Mouse (Mus musculus): ENCODE results near the gene Brd2. TPM values are rescaled to one million over a fixed set of nuclear protein-coding genes. Genes with fewer than 3 reads are reported as not detected.

Brd2 gene
- polyA plus RNA-seq, 1 experiment from 2014 or later, result 99.2 TPM

- no peaks in the 10 kb centered on the region for H3K4me1 ChIP-seq (ENCODE audit: control insufficient read depth, insufficient read depth, low read length)
- no peak overlapping the region for H3K4me2 ChIP-seq
- no peak overlapping the region for H3K9ac ChIP-seq (ENCODE audit: low read length)
- no peaks in the 10 kb centered on the region for H3K27me3 ChIP-seq (ENCODE audit: control insufficient read depth, insufficient read depth, low read length)
- no peak overlapping the region for H3K27ac ChIP-seq (ENCODE audit: low read depth, low read length)
- 40% methylated on average over 2 of the region's 2 CpGs for WGBS
- no peak for ATAC-seq (ENCODE audit: low FRiP score)
- H3K9me3 ChIP-seq (ENCODE audit: control insufficient read depth, low read length), result no peaks in the 10 kb centered on the region
- no peak for DNase-seq (ENCODE audit: low spot score, missing footprints)
- no peak overlapping the region for H3K4me3 ChIP-seq (ENCODE audit: low read depth, low read length)
- H3K36me3 ChIP-seq (ENCODE audit: control insufficient read depth, insufficient read depth, low read length), result no peaks in the 10 kb centered on the region
These were observed 35.0 kb downstream of the Brd2 start for GRCm38 (mm10) chr17:34087386-34087785.

GRCm38 (mm10) chr17:34083104-34083503, 39.3 kb downstream of the Brd2 start:
- no peak for ATAC-seq (ENCODE audit: low FRiP score)
- H3K4me1 ChIP-seq (ENCODE audit: control insufficient read depth, insufficient read depth, low read length), result no peaks in the 10 kb centered on the region
- H3K4me3 ChIP-seq (ENCODE audit: low read depth, low read length), result no peak overlapping the region
- 3% methylated on average over 8 of the region's 8 CpGs for WGBS
- H3K9ac ChIP-seq (ENCODE audit: low read length), result peak overlapping the region; percentile 1; the same call in 1 of the 2 replicates
- no peaks in the 10 kb centered on the region for H3K9me3 ChIP-seq (ENCODE audit: control insufficient read depth, low read length)
- H3K27me3 ChIP-seq (ENCODE audit: control insufficient read depth, insufficient read depth, low read length), result no peaks in the 10 kb centered on the region
- no peak overlapping the region for H3K27ac ChIP-seq (ENCODE audit: low read depth, low read length)
- no peaks in the 10 kb centered on the region for H3K36me3 ChIP-seq (ENCODE audit: control insufficient read depth, insufficient read depth, low read length)
- no peak overlapping the region for H3K4me2 ChIP-seq
- no peak for DNase-seq (ENCODE audit: low spot score, missing footprints)

- Histone ChIP-seq H3K27ac (ENCODE audit: low read depth, low read length) (no peak overlapping the region), H3K9me3 (ENCODE audit: control insufficient read depth, low read length) (no peaks in the 10 kb centered on the region), H3K9ac (ENCODE audit: low read length) (no peak overlapping the region), H3K36me3 (ENCODE audit: control insufficient read depth, insufficient read depth, low read length) (no peaks in the 10 kb centered on the region), H3K4me1 (ENCODE audit: control insufficient read depth, insufficient read depth, low read length) (no peaks in the 10 kb centered on the region), H3K27me3 (ENCODE audit: control insufficient read depth, insufficient read depth, low read length) (peaks cover 10% of the 10 kb centered on the region), H3K4me2 (no peak overlapping the region), H3K4me3 (ENCODE audit: low read depth, low read length) (no peak overlapping the region)
- WGBS, result 15% methylated on average over 5 of the region's 5 CpGs
- ATAC-seq (ENCODE audit: low FRiP score), result peak; percentile 80
- DNase-seq (ENCODE audit: low spot score, missing footprints), result no peak
These were observed 42.8 kb downstream of the Brd2 start for GRCm38 (mm10) chr17:34079621-34080020.

- DNase-seq (ENCODE audit: low spot score, missing footprints), result no peak
- Histone ChIP-seq H3K9ac (ENCODE audit: low read length) (no peak overlapping the region), H3K27ac (ENCODE audit: low read depth, low read length) (no peak overlapping the region), H3K4me3 (ENCODE audit: low read depth, low read length) (no peak overlapping the region), H3K4me2 (no peak overlapping the region), H3K36me3 (ENCODE audit: control insufficient read depth, insufficient read depth, low read length) (no peaks in the 10 kb centered on the region), H3K9me3 (ENCODE audit: control insufficient read depth, low read length) (no peaks in the 10 kb centered on the region), H3K27me3 (ENCODE audit: control insufficient read depth, insufficient read depth, low read length) (peaks cover 10% of the 10 kb centered on the region), H3K4me1 (ENCODE audit: control insufficient read depth, insufficient read depth, low read length) (no peaks in the 10 kb centered on the region)
- WGBS, result 88% methylated on average over 11 of the region's 11 CpGs
- ATAC-seq (ENCODE audit: low FRiP score), result no peak
These were observed 43.4 kb downstream of the Brd2 start for GRCm38 (mm10) chr17:34079002-34079401.

- ATAC-seq (ENCODE audit: low FRiP score) (no peak), DNase-seq (ENCODE audit: low spot score, missing footprints) (no peak)
- Histone ChIP-seq H3K27me3 (ENCODE audit: control insufficient read depth, insufficient read depth, low read length) (peaks cover 10% of the 10 kb centered on the region), H3K27ac (ENCODE audit: low read depth, low read length) (no peak overlapping the region), H3K9me3 (ENCODE audit: control insufficient read depth, low read length) (no peaks in the 10 kb centered on the region), H3K9ac (ENCODE audit: low read length) (no peak overlapping the region), H3K36me3 (ENCODE audit: control insufficient read depth, insufficient read depth, low read length) (no peaks in the 10 kb centered on the region), H3K4me3 (ENCODE audit: low read depth, low read length) (no peak overlapping the region), H3K4me1 (ENCODE audit: control insufficient read depth, insufficient read depth, low read length) (no peaks in the 10 kb centered on the region), H3K4me2 (no peak overlapping the region)
- 69% methylated on average over 4 of the region's 4 CpGs for WGBS
These were observed 44.3 kb downstream of the Brd2 start for GRCm38 (mm10) chr17:34078148-34078547.

GRCm38 (mm10) chr17:34077549-34077948, 44.9 kb downstream of the Brd2 start:
- no peak overlapping the region for H3K4me3 ChIP-seq (ENCODE audit: low read depth, low read length)
- no peak overlapping the region for H3K9ac ChIP-seq (ENCODE audit: low read length)
- peak; percentile 99 for DNase-seq (ENCODE audit: low spot score, missing footprints)
- peaks cover 10% of the 10 kb centered on the region for H3K27me3 ChIP-seq (ENCODE audit: control insufficient read depth, insufficient read depth, low read length)
- no peaks in the 10 kb centered on the region for H3K36me3 ChIP-seq (ENCODE audit: control insufficient read depth, insufficient read depth, low read length)
- WGBS, result 1% methylated on average over 9 of the region's 9 CpGs
- no peak; the same call in 1 of the 2 replicates for ATAC-seq (ENCODE audit: low FRiP score)
- H3K9me3 ChIP-seq (ENCODE audit: control insufficient read depth, low read length), result no peaks in the 10 kb centered on the region
- H3K27ac ChIP-seq (ENCODE audit: low read depth, low read length), result no peak overlapping the region
- H3K4me1 ChIP-seq (ENCODE audit: control insufficient read depth, insufficient read depth, low read length), result no peaks in the 10 kb centered on the region
- H3K4me2 ChIP-seq, result no peak overlapping the region

GRCm38 (mm10) chr17:34075271-34075670, 47.2 kb downstream of the Brd2 start:
- H3K9me3 ChIP-seq (ENCODE audit: control insufficient read depth, low read length), result no peaks in the 10 kb centered on the region
- H3K4me3 ChIP-seq (ENCODE audit: low read depth, low read length), result no peak overlapping the region
- H3K27ac ChIP-seq (ENCODE audit: low read depth, low read length), result no peak overlapping the region
- H3K4me1 ChIP-seq (ENCODE audit: control insufficient read depth, insufficient read depth, low read length), result no peaks in the 10 kb centered on the region
- DNase-seq (ENCODE audit: low spot score, missing footprints) (peak; percentile 94), ATAC-seq (ENCODE audit: low FRiP score) (no peak)
- WGBS, result 49% methylated on average over 7 of the region's 7 CpGs
- no peak overlapping the region for H3K4me2 ChIP-seq
- H3K36me3 ChIP-seq (ENCODE audit: control insufficient read depth, insufficient read depth, low read length), result no peaks in the 10 kb centered on the region
- peaks cover 10% of the 10 kb centered on the region for H3K27me3 ChIP-seq (ENCODE audit: control insufficient read depth, insufficient read depth, low read length)
- no peak overlapping the region for H3K9ac ChIP-seq (ENCODE audit: low read length)

- Histone ChIP-seq H3K27me3 (ENCODE audit: control insufficient read depth, insufficient read depth, low read length) (peaks cover 7% of the 10 kb centered on the region; the same call in 1 of the 2 replicates), H3K9me3 (ENCODE audit: control insufficient read depth, low read length) (no peaks in the 10 kb centered on the region), H3K4me2 (no peak overlapping the region), H3K4me1 (ENCODE audit: control insufficient read depth, insufficient read depth, low read length) (no peaks in the 10 kb centered on the region), H3K9ac (ENCODE audit: low read length) (no peak overlapping the region), H3K27ac (ENCODE audit: low read depth, low read length) (no peak overlapping the region), H3K36me3 (ENCODE audit: control insufficient read depth, insufficient read depth, low read length) (no peaks in the 10 kb centered on the region), H3K4me3 (ENCODE audit: low read depth, low read length) (no peak overlapping the region)
- no peak for ATAC-seq (ENCODE audit: low FRiP score)
- DNase-seq (ENCODE audit: low spot score, missing footprints), result no peak
- 84% methylated on average over 5 of the region's 5 CpGs for whole genome bisulfite sequencing
These were observed 50.3 kb downstream of the Brd2 start for GRCm38 (mm10) chr17:34072091-34072490.

- H3K9ac ChIP-seq (ENCODE audit: low read length), result no peak overlapping the region
- H3K27me3 ChIP-seq (ENCODE audit: control insufficient read depth, insufficient read depth, low read length), result no peaks in the 10 kb centered on the region
- H3K36me3 ChIP-seq (ENCODE audit: control insufficient read depth, insufficient read depth, low read length), result no peaks in the 10 kb centered on the region; the same call in 1 of the 2 replicates
- no peak overlapping the region for H3K4me3 ChIP-seq (ENCODE audit: low read depth, low read length)
- ATAC-seq (ENCODE audit: low FRiP score) (no peak), DNase-seq (ENCODE audit: low spot score, missing footprints) (no peak)
- H3K27ac ChIP-seq (ENCODE audit: low read depth, low read length), result no peak overlapping the region
- H3K9me3 ChIP-seq (ENCODE audit: control insufficient read depth, low read length), result no peaks in the 10 kb centered on the region
- H3K4me2 ChIP-seq, result no peak overlapping the region
- H3K4me1 ChIP-seq (ENCODE audit: control insufficient read depth, insufficient read depth, low read length), result no peaks in the 10 kb centered on the region
- WGBS, result 56% methylated on average over 3 of the region's 3 CpGs
These were observed 53.6 kb downstream of the Brd2 start for GRCm38 (mm10) chr17:34068864-34069263.
